Mouse (Mus musculus) liver, embryonic 14.5 days (tissue): ENCODE results near the gene Rangap1. TPM values are rescaled to one million over a fixed set of nuclear protein-coding genes. Genes with fewer than 3 reads are reported as not detected.

Experiments
- ATAC-seq: fragments of 200-750 bp; cut with Nextera tagmentation; 2 replicates; pipeline ENCODE4 v1.8.0; 2017; ENCODE audit warnings: moderate number of reproducible peaks, mild to moderate bottlenecking, moderate library complexity; ENCODE audit not compliant: insufficient read depth
- DNase-seq, 3 experiments: peaks; one replicate each; pipeline ENCODE4 v3.0.0-alpha.2; 2012 to 2013; ENCODE audit warnings: low read depth in 3 of 3, low spot score in 3 of 3
- H3K27ac ChIP-seq: fragments of 300-500 bp; sonication (generic); 2 replicates; pipeline ENCODE4 v1.5.1; 2014; ENCODE audit warnings: moderate library complexity, mild to moderate bottlenecking, control low read depth, inconsistent platforms
- H3K27me3 ChIP-seq: fragments of 300-500 bp; sonication (generic); 2 replicates; pipeline ENCODE4 v1.6.1; 2014; ENCODE audit warnings: mild to moderate bottlenecking, low read length, moderate library complexity; ENCODE audit not compliant: control insufficient read depth, insufficient read depth
- H3K36me3 ChIP-seq: fragments of 300-500 bp; sonication (generic); replicated peaks from 2 replicates; pipeline ENCODE4 v1.6.1; 2014; ENCODE audit warnings: low read depth; ENCODE audit not compliant: control insufficient read depth, insufficient read depth
- H3K4me1 ChIP-seq, 2 experiments: fragments of 200-500 bp in 1 of 2; fragments of 300-500 bp in 1 of 2; sonication (generic) in 1 of 2; replicated peaks; 2 replicates each; pipeline ENCODE4 v1.6.1; 2012 to 2014; ENCODE audit warnings: antibody characterized with exemption in 1 of 2, inconsistent platforms in 1 of 2, low read length in 1 of 2; ENCODE audit not compliant: control insufficient read depth in 2 of 2, insufficient read depth in 2 of 2
- H3K4me2 ChIP-seq: fragments of 300-500 bp; sonication (generic); 2 replicates; pipeline ENCODE4 v1.6.1; 2014; ENCODE audit warnings: low read depth, mild to moderate bottlenecking, control low read depth, moderate library complexity
- H3K4me3 ChIP-seq, 2 experiments: fragments of 200-500 bp in 1 of 2; fragments of 300-500 bp in 1 of 2; sonication (generic) in 1 of 2; 2 replicates each; pipeline ENCODE4 v1.5.1; 2012 to 2014; ENCODE audit warnings: low read depth in 2 of 2, low read length in 2 of 2, mild to moderate bottlenecking in 2 of 2, control low read depth in 1 of 2, inconsistent platforms in 1 of 2, moderate library complexity in 1 of 2; ENCODE audit not compliant: insufficient read depth in 1 of 2
- H3K9ac ChIP-seq: fragments of 300-500 bp; sonication (generic); replicated peaks from 2 replicates; pipeline ENCODE4 v1.6.1; 2014; ENCODE audit warnings: mild to moderate bottlenecking, control low read depth, moderate library complexity
- H3K9me3 ChIP-seq: fragments of 300-500 bp; sonication (generic); 2 replicates; pipeline ENCODE4 v1.6.1; 2016; ENCODE audit warnings: low read length, mixed read lengths; ENCODE audit not compliant: control insufficient read depth
- CTCF ChIP-seq: IDR thresholded peaks from 2 replicates; pipeline ENCODE4 v1.5.1; 2016; ENCODE audit warnings: antibody characterized with exemption, low read depth, control low read depth
- EP300 ChIP-seq: IDR thresholded peaks from 2 replicates; pipeline ENCODE4 v1.6.1; 2016; ENCODE audit warnings: antibody characterized with exemption, low read depth
- WGBS: fragments of 180-500 bp; shearing (Covaris S2); extraction: QIAGEN DNeasy Blood & Tissue Kit; methylation state at CpG from one replicate; pipeline ENCODE4 v1.1.7; 2014; ENCODE audit not compliant: insufficient replicate concordance; 5-methylcytosine and 5-hydroxymethylcytosine counted together
- polyA plus RNA-seq, 2 experiments: library from polyadenylated mRNA; depleted of rRNA in 1 of 2; stranded (reverse) in 1 of 2; unstranded in 1 of 2; fragments of >200 nt; fragmentation: Nextera tagmentation in 1 of 2; extraction: Ambion mirVana in 1 of 2; gene quantifications; 2 replicates each; pipeline versions ENCODE4 v1.2.1 to v1.2.3; 2012 to 2014

The Rangap1 gene
- 41.5 and 50.6 TPM in 2 replicates for polyA plus RNA-seq (2012; rRNA removed)
- polyA plus RNA-seq (2014; fragmentation: Nextera tagmentation; extraction: Ambion mirVana) = 57.1 and 61.0 TPM in 2 replicates

- Histone ChIP-seq H3K27me3 (no peaks in the 10 kb centered on the region), H3K4me2 (peak within 1 kb of the TSS; percentile 81), H3K4me1 (no peaks in the 10 kb centered on the region; a peak in 1 of 4 replicates), H3K27ac (no peak within 1 kb of the TSS; the same call in 1 of the 2 replicates), H3K9ac (peak within 1 kb of the TSS; percentile 79), H3K4me3 (peak within 1 kb of the TSS; percentile 79 to 87), H3K9me3 (no peaks in the 10 kb centered on the region), H3K36me3 (no peaks in the 10 kb centered on the region)
- under 1% methylated on average over 64 of the region's 65 CpGs for WGBS
- TF ChIP-seq CTCF (no peak), EP300 (no peak)
- DNase-seq = peak in 1 of 3 experiments; percentile 39
- peak; percentile 85 for ATAC-seq
These were observed at the start of gene Rangap1, which contains the start of gene Zc3h7b for GRCm38 (mm10) chr15:81744992-81745600. Gene Rangap1, minus strand, starts transcription at chr15:81745530. Gene Zc3h7b, plus strand, starts transcription at chr15:81745057.

DNA sequence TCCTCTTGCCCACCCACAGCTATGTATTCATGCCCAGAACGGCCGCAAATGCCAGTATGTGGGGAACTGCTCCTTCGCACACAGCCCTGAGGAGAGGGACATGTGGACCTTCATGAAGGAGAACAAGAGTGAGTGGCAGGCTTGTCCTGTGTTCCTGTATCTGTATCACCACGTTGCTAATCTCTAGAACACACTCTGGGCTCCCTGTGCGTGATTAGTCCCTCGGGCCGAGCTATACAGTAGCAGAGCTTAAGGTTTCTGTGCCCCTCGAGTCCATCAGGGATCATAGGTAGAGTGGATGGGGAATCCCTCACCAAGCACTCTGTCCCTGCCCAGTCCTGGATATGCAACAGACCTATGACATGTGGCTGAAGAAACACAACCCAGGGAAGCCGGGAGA is 47.1 kb upstream of the Rangap1 start:
- DNase-seq = no peak
- Histone ChIP-seq H3K36me3 (no peaks in the 10 kb centered on the region), H3K27ac (no peak overlapping the region), H3K4me1 (peaks cover 0 to 5% of the 10 kb centered on the region in 2 experiments; a peak in 1 of 4 replicates), H3K4me3 (no peak overlapping the region), H3K4me2 (no peak overlapping the region), H3K9me3 (no peaks in the 10 kb centered on the region), H3K9ac (no peak overlapping the region), H3K27me3 (no peaks in the 10 kb centered on the region)
- WGBS = 50% methylated on average over 9 of the region's 9 CpGs
- no peak for TF ChIP-seq EP300
- TF ChIP-seq CTCF = no peak
- peak; percentile 57; the same call in 1 of the 2 replicates for ATAC-seq

DNA sequence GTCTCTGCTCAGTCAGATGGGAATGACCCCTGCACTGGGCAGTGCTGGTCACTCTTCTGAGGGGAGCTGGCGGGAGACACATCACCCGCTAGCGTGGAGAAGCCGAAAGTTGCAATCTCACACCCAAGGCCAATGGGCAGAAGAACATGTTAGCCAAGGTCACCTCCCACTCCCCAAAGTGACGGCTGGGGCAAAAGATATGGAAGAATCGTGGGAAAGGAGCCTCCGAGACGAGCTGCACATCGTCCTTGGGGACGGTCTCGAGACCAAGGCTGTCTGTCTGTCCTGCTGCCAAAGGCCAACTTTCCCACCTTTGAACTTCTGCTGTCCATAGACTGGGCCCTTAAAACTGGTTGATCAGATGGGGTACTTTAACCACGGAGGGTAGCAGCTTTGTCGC is 42.2 kb upstream of the Rangap1 start:
- H3K4me3 ChIP-seq = no peak overlapping the region
- TF ChIP-seq EP300 (no peak), CTCF (no peak)
- H3K27me3 ChIP-seq = no peaks in the 10 kb centered on the region
- H3K27ac ChIP-seq = no peak overlapping the region
- H3K4me2 ChIP-seq = no peak overlapping the region
- WGBS = 84% methylated on average over 13 of the region's 13 CpGs
- no peak for ATAC-seq
- H3K4me1 ChIP-seq = peaks cover 0 to 4% of the 10 kb centered on the region in 2 experiments; a peak in 1 of 4 replicates
- no peak for DNase-seq
- no peaks in the 10 kb centered on the region for H3K36me3 ChIP-seq
- H3K9me3 ChIP-seq = no peaks in the 10 kb centered on the region
- H3K9ac ChIP-seq = no peak overlapping the region

GRCm38 (mm10) chr15:81785701-81786100 is 40.4 kb upstream of the Rangap1 start:
- no peak for TF ChIP-seq CTCF
- no peak for TF ChIP-seq EP300
- Histone ChIP-seq H3K9ac (no peak overlapping the region), H3K36me3 (no peaks in the 10 kb centered on the region), H3K4me1 (no peaks in the 10 kb centered on the region), H3K4me2 (no peak overlapping the region), H3K27me3 (no peaks in the 10 kb centered on the region), H3K27ac (no peak overlapping the region), H3K9me3 (no peaks in the 10 kb centered on the region), H3K4me3 (no peak overlapping the region)
- DNase-seq = no peak
- 86% methylated on average over 8 of the region's 8 CpGs for WGBS
- no peak for ATAC-seq

- ATAC-seq (no peak), DNase-seq (no peak)
- no peak for TF ChIP-seq EP300
- TF ChIP-seq CTCF = peak; percentile 45
- no peaks in the 10 kb centered on the region for H3K4me1 ChIP-seq
- H3K36me3 ChIP-seq = no peaks in the 10 kb centered on the region
- H3K27ac ChIP-seq = no peak overlapping the region
- H3K9ac ChIP-seq = no peak overlapping the region
- H3K27me3 ChIP-seq = no peaks in the 10 kb centered on the region
- 77% methylated on average over 5 of the region's 5 CpGs for WGBS
- H3K9me3 ChIP-seq = no peaks in the 10 kb centered on the region
- no peak overlapping the region for H3K4me2 ChIP-seq
- H3K4me3 ChIP-seq = no peak overlapping the region
These were observed 39.4 kb upstream of the Rangap1 start for GRCm38 (mm10) chr15:81784762-81785161.
